Mouse (Mus musculus): ENCODE data around the gene Ttc27.

GRCm38 (mm10) chr17:74688555-74688954, 29.0 kb upstream of the Ttc27 start:
- TF ChIP-seq CTCF (IDR thresholded peaks at IDR 0.05; ENCODE audit: extremely low read depth, insufficient read length, insufficient replicate concordance, low read depth, low read length): no peak
- no peak for TF ChIP-seq POLR2A (IDR thresholded peaks at IDR 0.05; ENCODE audit: low read depth, low read length)

Data from small intestine, adult 2 months (tissue).